Mouse (Mus musculus): ENCODE measurements around the gene Sp1. TPM values are rescaled to one million over a fixed set of nuclear protein-coding genes. Genes with fewer than 3 reads are reported as not detected.

Sp1 gene
- polyA plus RNA-seq, 1 experiment = 3.9 TPM

DNA sequence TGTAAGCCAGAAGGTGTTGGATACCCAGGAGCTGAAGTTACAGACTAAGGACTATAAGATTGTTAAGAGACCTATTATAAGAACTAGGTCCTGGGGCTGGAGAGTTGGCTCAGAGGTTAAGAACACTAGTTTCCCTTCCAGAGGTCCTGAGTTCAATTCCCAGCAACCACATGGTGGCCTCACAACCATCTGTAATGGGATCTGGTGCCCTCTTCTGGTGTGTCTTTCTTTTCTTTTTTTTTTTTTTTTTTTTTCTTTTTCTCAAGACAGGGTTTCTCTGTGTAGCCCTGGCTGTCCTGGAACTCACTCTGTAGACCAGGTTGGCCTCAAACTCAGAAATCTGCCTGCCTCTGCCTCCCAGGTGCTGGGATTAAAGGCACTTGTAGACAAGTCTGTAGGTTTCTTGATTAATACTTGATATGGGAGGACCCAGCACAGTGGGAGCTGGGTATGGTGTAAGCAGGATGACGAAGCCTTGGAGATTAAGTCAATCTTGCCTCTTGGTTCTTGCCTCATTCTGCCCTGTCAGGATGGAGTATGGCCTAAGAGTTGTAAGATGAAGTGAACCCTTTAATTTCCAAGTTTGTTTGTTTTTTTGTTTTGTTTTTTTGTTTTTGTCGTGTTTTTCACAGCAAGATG, 17.8 kb downstream of the Sp1 start:
- TF ChIP-seq GATA1 (IDR thresholded peaks at IDR 0.05; ENCODE audit: borderline replicate concordance, low read length) = no peak
- no peak for TF ChIP-seq FLI1 (IDR thresholded peaks at IDR 0.05; ENCODE audit: low read length)
- no peaks in the 10 kb centered on the region for H3K27me3 ChIP-seq (replicated peaks)
- no peaks in the 10 kb centered on the region for H3K9me3 ChIP-seq
- H3K4me3 ChIP-seq (replicated peaks) = no peak overlapping the region
- H3K36me3 ChIP-seq (replicated peaks; ENCODE audit: low read length) = peaks cover 67% of the 10 kb centered on the region
- peaks cover 26% of the 10 kb centered on the region for H3K4me1 ChIP-seq

DNA sequence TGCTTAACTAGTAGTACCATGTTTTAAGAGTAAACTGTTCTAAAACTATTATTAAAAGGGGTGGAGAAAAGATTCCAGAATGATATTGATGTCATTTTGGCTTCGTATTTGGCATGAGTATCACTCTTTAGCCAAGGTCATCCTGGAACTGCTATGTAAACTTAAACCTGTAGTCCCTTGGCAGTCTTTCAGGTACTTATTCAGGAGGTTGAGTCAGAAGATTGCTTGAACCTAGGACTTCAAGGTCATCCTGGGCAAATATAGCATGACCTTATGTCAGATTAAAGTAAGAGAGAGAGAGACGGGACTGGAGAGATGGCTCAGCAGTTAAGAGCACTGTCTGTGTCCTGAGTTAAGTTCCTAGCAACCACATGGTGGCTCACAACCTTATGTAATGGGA, 18.7 kb downstream of the Sp1 start:
- H3K36me3 ChIP-seq (replicated peaks; ENCODE audit: low read length) = peaks cover 68% of the 10 kb centered on the region
- no peaks in the 10 kb centered on the region for H3K27me3 ChIP-seq (replicated peaks)
- TF ChIP-seq FLI1 (IDR thresholded peaks at IDR 0.05; ENCODE audit: low read length) (no peak), GATA1 (IDR thresholded peaks at IDR 0.05; ENCODE audit: borderline replicate concordance, low read length) (no peak)
- H3K4me1 ChIP-seq = peaks cover 22% of the 10 kb centered on the region
- H3K9me3 ChIP-seq = no peaks in the 10 kb centered on the region
- H3K4me3 ChIP-seq (replicated peaks) = no peak overlapping the region

DNA sequence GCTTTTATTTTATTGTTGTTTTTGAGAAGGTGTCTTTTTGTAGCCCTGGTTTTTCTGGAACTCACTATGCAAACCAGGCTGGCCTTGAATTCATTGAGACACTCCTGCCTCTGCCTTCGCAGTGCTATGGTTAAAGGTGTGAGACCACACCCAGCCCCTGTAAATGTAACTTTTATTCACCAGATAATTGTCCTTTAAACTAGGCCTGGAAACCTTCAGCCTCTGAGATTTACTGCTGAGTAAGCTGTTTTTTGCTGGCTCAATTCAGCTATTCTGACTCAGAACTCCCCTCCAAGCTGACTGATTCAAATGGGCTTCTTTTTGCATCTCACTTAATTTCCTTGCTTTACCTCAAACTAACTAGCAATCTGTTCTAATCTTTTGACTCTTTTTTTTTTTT, 21.0 kb downstream of the Sp1 start:
- H3K36me3 ChIP-seq (replicated peaks; ENCODE audit: low read length) = peaks cover 87% of the 10 kb centered on the region
- H3K27me3 ChIP-seq (replicated peaks) = no peaks in the 10 kb centered on the region
- H3K4me3 ChIP-seq (replicated peaks) = no peak overlapping the region
- no peaks in the 10 kb centered on the region for H3K9me3 ChIP-seq
- H3K4me1 ChIP-seq = peaks cover 16% of the 10 kb centered on the region
- TF ChIP-seq GATA1 (IDR thresholded peaks at IDR 0.05; ENCODE audit: borderline replicate concordance, low read length) (no peak), FLI1 (IDR thresholded peaks at IDR 0.05; ENCODE audit: low read length) (no peak)

DNA sequence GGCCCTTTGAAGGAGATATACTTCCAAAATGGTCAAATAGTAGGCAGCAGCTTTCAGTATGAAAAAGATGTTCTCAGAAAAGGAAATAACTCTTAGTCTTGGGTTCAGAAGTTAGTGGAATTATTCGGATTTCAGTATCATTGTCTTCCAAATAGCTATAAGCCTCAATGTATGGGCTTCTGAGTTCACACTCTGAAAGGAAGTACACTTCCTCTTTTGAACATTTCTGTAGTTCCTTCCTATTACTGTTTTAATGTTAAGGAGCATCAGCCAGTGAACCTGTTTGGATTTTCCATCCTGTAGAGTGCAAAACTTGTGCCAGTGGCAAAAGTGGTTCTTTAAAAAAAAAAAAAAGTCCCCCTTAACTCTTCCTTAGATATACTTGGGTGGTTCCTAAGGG, 26.1 kb downstream of the Sp1 start:
- H3K27me3 ChIP-seq (replicated peaks) = no peaks in the 10 kb centered on the region
- peaks cover 97% of the 10 kb centered on the region for H3K36me3 ChIP-seq (replicated peaks; ENCODE audit: low read length)
- H3K9me3 ChIP-seq = no peaks in the 10 kb centered on the region
- H3K4me3 ChIP-seq (replicated peaks) = no peak overlapping the region
- peaks cover 8% of the 10 kb centered on the region for H3K4me1 ChIP-seq
- no peak for TF ChIP-seq FLI1 (IDR thresholded peaks at IDR 0.05; ENCODE audit: low read length)
- no peak for TF ChIP-seq GATA1 (IDR thresholded peaks at IDR 0.05; ENCODE audit: borderline replicate concordance, low read length)

DNA sequence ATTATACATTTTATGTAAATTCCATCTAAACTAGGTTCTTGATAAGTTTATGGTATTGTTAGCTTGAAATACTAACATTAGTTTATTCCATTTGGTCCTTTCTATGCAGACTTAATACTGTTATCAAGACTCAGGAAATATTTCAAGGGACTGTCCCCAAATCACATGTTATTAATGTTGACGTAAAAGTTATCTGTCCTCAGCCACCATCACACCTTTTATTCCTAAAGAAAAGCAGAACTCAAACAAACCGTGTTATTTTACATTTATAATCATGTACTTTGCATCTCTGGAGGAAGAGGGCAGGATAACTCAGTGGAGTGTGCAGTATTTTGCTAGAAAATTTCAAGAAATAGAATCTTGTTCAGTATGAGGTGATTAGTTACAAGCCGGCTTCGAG, 27.2 kb downstream of the Sp1 start:
- peaks cover 8% of the 10 kb centered on the region for H3K4me1 ChIP-seq
- H3K4me3 ChIP-seq (replicated peaks) = no peak overlapping the region
- peaks cover 96% of the 10 kb centered on the region for H3K36me3 ChIP-seq (replicated peaks; ENCODE audit: low read length)
- no peak for TF ChIP-seq FLI1 (IDR thresholded peaks at IDR 0.05; ENCODE audit: low read length)
- TF ChIP-seq GATA1 (IDR thresholded peaks at IDR 0.05; ENCODE audit: borderline replicate concordance, low read length) = no peak
- H3K9me3 ChIP-seq = no peaks in the 10 kb centered on the region
- no peaks in the 10 kb centered on the region for H3K27me3 ChIP-seq (replicated peaks)

DNA sequence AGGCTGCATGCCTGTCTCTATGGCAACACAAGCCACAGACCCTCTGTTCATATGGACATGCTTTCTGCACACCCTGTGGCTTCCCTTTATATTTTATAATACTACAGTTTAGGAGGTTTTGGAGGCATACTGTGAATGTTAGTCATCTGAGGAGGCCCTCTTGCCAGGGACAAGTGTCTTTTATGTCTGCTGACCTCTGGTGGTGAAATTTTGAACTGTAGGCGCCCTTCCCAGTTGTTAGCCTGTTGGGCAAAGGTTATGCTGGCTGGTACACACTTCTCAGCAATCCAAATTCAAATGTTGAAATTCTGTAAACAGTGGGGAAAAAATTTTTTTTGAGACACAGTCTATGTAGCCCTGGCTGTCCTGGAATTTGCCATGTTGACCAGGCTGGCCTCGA, 36.5 kb downstream of the Sp1 start:
- no peak for TF ChIP-seq GATA1 (IDR thresholded peaks at IDR 0.05; ENCODE audit: borderline replicate concordance, low read length)
- TF ChIP-seq FLI1 (IDR thresholded peaks at IDR 0.05; ENCODE audit: low read length) = no peak
- Histone ChIP-seq H3K4me1 (peaks cover 26% of the 10 kb centered on the region), H3K27me3 (replicated peaks) (peaks cover 16% of the 10 kb centered on the region), H3K9me3 (no peaks in the 10 kb centered on the region), H3K4me3 (replicated peaks) (no peak overlapping the region), H3K36me3 (replicated peaks; ENCODE audit: low read length) (peaks cover 12% of the 10 kb centered on the region)

DNA sequence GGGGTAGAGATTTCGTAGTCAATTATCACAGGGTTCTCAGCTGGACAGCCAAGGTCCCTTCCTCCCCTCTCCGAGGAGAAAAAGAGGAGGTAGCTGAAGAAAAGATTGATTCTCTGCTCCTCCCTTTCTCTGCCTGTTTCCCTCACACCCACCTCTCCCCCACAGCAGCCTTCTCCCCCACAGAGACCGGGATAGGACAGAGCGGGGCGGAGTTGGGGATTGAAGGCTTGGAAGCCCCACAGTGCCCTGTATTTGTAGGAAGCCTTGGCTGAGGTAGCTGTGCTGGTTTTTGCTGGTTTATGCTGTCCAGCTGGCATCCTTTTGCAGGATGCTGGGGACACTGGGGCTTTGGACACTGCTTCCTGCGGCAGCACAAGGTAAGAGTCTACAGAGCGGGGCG, 39.2 kb downstream of the Sp1 start, which contains the start of gene Amhr2:
Gene Amhr2, plus strand, starts transcription at position 222 of the 400 bp plus-strand sequence.
- no peaks in the 10 kb centered on the region for H3K9me3 ChIP-seq
- H3K27me3 ChIP-seq (replicated peaks) = peaks cover 16% of the 10 kb centered on the region
- TF ChIP-seq FLI1 (IDR thresholded peaks at IDR 0.05; ENCODE audit: low read length) = no peak
- TF ChIP-seq GATA1 (IDR thresholded peaks at IDR 0.05; ENCODE audit: borderline replicate concordance, low read length) = no peak
- no peak within 1 kb of the TSS for H3K4me3 ChIP-seq (replicated peaks)
- H3K36me3 ChIP-seq (replicated peaks; ENCODE audit: low read length) = no peaks in the 10 kb centered on the region
- H3K4me1 ChIP-seq = peaks cover 26% of the 10 kb centered on the region

DNA sequence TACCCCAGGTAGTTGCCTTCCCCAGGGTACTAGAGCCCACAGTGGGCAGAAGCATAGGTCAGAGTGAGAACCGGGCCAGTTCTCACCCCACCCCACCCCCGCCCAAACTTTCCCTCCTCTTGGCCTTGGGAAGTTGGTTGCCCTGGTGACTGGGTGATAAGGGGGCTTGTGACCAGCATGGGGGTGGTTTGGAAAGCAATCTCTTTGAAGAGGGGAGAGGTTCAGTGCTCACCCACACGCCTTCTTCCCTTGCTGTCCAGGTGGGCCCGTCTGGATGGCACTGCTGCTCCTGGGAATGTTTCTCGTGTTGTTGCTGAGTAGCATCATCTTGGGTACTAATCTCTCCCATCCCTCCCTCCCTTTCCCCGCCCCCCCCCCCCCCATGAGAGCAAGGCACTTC, 40.5 kb downstream of the Sp1 start:
- peaks cover 33% of the 10 kb centered on the region for H3K4me1 ChIP-seq
- TF ChIP-seq GATA1 (IDR thresholded peaks at IDR 0.05; ENCODE audit: borderline replicate concordance, low read length) = no peak
- no peak for TF ChIP-seq FLI1 (IDR thresholded peaks at IDR 0.05; ENCODE audit: low read length)
- peaks cover 16% of the 10 kb centered on the region for H3K27me3 ChIP-seq (replicated peaks)
- no peaks in the 10 kb centered on the region for H3K9me3 ChIP-seq
- H3K4me3 ChIP-seq (replicated peaks) = no peak overlapping the region
- no peaks in the 10 kb centered on the region for H3K36me3 ChIP-seq (replicated peaks; ENCODE audit: low read length)

DNA sequence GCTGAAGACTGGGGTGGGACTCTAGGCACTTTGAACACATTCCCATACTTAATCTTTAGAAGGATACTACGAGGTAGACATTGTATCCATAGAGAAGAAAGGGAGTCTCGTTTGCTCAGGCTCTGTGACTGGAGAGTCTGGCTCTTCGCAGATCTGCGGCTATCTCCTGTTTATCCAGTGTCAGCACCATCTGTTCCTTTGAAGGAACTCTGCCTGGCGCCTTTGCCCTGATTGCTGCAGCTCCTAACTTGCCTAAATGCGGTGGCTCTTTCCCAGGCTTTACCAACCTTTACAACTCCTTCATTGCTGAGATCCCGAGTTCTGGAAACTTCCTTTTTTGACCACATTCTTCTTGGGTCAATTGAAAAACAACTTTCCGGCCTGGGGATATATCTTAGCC, 43.4 kb downstream of the Sp1 start:
- TF ChIP-seq GATA1 (IDR thresholded peaks at IDR 0.05; ENCODE audit: borderline replicate concordance, low read length) (no peak), FLI1 (IDR thresholded peaks at IDR 0.05; ENCODE audit: low read length) (no peak)
- Histone ChIP-seq H3K27me3 (replicated peaks) (peaks cover 25% of the 10 kb centered on the region), H3K4me1 (peaks cover 37% of the 10 kb centered on the region), H3K36me3 (replicated peaks; ENCODE audit: low read length) (no peaks in the 10 kb centered on the region), H3K9me3 (no peaks in the 10 kb centered on the region), H3K4me3 (replicated peaks) (no peak overlapping the region)

DNA sequence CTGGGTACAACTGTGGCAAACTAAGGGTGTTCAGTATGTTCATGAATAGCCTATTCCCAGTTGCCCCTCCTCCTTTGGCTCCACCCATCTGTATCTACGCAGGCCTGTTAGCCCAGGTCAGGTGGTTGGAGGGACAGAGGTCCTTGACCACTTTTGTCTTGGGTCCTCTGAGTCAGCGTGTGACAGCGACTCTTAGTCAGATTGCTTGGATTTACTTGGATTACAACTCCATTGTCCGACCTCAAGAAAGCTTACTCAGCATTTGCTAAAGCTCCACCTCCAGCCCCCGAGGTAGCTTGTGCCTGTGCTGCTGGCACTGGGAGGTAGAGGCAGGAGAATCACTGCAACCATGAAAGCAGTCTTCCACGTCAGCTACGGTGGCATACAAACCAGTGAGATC, 45.0 kb downstream of the Sp1 start:
- peaks cover 16% of the 10 kb centered on the region for H3K27me3 ChIP-seq (replicated peaks)
- peaks cover 32% of the 10 kb centered on the region for H3K4me1 ChIP-seq
- H3K36me3 ChIP-seq (replicated peaks; ENCODE audit: low read length) = no peaks in the 10 kb centered on the region
- TF ChIP-seq GATA1 (IDR thresholded peaks at IDR 0.05; ENCODE audit: borderline replicate concordance, low read length) (no peak), FLI1 (IDR thresholded peaks at IDR 0.05; ENCODE audit: low read length) (no peak)
- no peaks in the 10 kb centered on the region for H3K9me3 ChIP-seq
- H3K4me3 ChIP-seq (replicated peaks) = no peak overlapping the region
